Mouse (Mus musculus) MEL-GATA-1-ER (cell line): ENCODE data around the gene H60b.
A peak's percentile ranks its signal among the peaks of the same experiment; 100 is the strongest.
"Not testable (repeated sequence)": the region's sequence is repeated elsewhere in the genome, so short reads cannot be mapped to it uniquely, and the experiment has no call there.

Experiments used
- DNase-seq: peaks from one replicate; pipeline ENCODE4 v3.0.0-alpha.2; 2012; ENCODE audit warnings: low read depth; ENCODE audit errors: extremely low read depth

Gene H60b

GRCm38 (mm10) chr10:22158310-22158999 lies at the start of gene H60b, which contains the start of gene Raet1e:
H60b (plus strand) TSS chr10:22158586.
Raet1e (plus strand) TSS chr10:22158569.
- not testable (repeated sequence) for DNase-seq

GRCm38 (mm10) chr10:22140665-22141280 lies 17.6 kb upstream of the H60b start:
- DNase-seq = no peak

- DNase-seq = peak; percentile 84
Measured at GRCm38 (mm10) chr10:22142194-22142593, 16.2 kb upstream of the H60b start.

GRCm38 (mm10) chr10:22142926-22143325 lies 15.5 kb upstream of the H60b start:
- DNase-seq = no peak

GRCm38 (mm10) chr10:22148441-22149072 lies 9.8 kb upstream of the H60b start:
- no peak for DNase-seq

- DNase-seq = no peak
Measured at GRCm38 (mm10) chr10:22149073-22149690, 9.2 kb upstream of the H60b start, which contains the start of gene E030030I06Rik. E030030I06Rik (minus strand) TSS chr10:22149270.

- DNase-seq = no peak
Measured at GRCm38 (mm10) chr10:22149691-22150465, 8.5 kb upstream of the H60b start.

- no peak for DNase-seq
Measured at GRCm38 (mm10) chr10:22150593-22150992, 7.8 kb upstream of the H60b start.

GRCm38 (mm10) chr10:22151056-22151862 lies 7.1 kb upstream of the H60b start:
- not testable (repeated sequence) for DNase-seq

GRCm38 (mm10) chr10:22151863-22152640 lies 6.3 kb upstream of the H60b start:
- DNase-seq = not testable (repeated sequence)

GRCm38 (mm10) chr10:22153147-22153690 lies 5.2 kb upstream of the H60b start:
- DNase-seq = not testable (repeated sequence)

GRCm38 (mm10) chr10:22154127-22154526 lies 4.3 kb upstream of the H60b start:
- DNase-seq = not testable (repeated sequence)

- no peak for DNase-seq
Measured at GRCm38 (mm10) chr10:22154871-22155799, 3.3 kb upstream of the H60b start.

- no peak for DNase-seq
Measured at GRCm38 (mm10) chr10:22159131-22159561, 760 bp downstream of the H60b start.

- no peak for DNase-seq
Measured at GRCm38 (mm10) chr10:22159581-22160140, 1.3 kb downstream of the H60b start.

- not testable (repeated sequence) for DNase-seq
Measured at GRCm38 (mm10) chr10:22163279-22163678, 4.9 kb downstream of the H60b start.

- not testable (repeated sequence) for DNase-seq
Measured at GRCm38 (mm10) chr10:22163705-22164583, 5.6 kb downstream of the H60b start.
